Mouse (Mus musculus) A20 (cell line): Measurements from ENCODE around the gene Prr22.

Source experiments
- DNase-seq: peaks from one replicate; pipeline ENCODE4 v3.0.0-alpha.2; 2011; ENCODE audit warnings: low read depth, low spot score

Gene Prr22

GRCm38 (mm10) chr17:56769950-56770349 is at the start of gene Prr22:
Gene Prr22 (plus strand): TSS chr17:56770250.
- no peak for DNase-seq

- no peak for DNase-seq
Measured at GRCm38 (mm10) chr17:56722441-56722840, 47.6 kb upstream of the Prr22 start.

GRCm38 (mm10) chr17:56723419-56724161 is 46.5 kb upstream of the Prr22 start:
- DNase-seq, result no peak

- DNase-seq, result peak; percentile 56
Measured at GRCm38 (mm10) chr17:56727029-56727649, 42.9 kb upstream of the Prr22 start.

- DNase-seq, result peak; percentile 74
Measured at GRCm38 (mm10) chr17:56727659-56728058, 42.4 kb upstream of the Prr22 start.

GRCm38 (mm10) chr17:56728117-56728516 is 41.9 kb upstream of the Prr22 start:
- no peak for DNase-seq

- DNase-seq, result no peak
Measured at GRCm38 (mm10) chr17:56729151-56729550, 40.9 kb upstream of the Prr22 start.

GRCm38 (mm10) chr17:56729656-56730055 is 40.4 kb upstream of the Prr22 start:
- DNase-seq, result no peak

- peak; percentile 61 for DNase-seq
Measured at GRCm38 (mm10) chr17:56736534-56736933, 33.5 kb upstream of the Prr22 start.

GRCm38 (mm10) chr17:56738221-56738620 is 31.8 kb upstream of the Prr22 start:
- no peak for DNase-seq

GRCm38 (mm10) chr17:56740118-56740787 is 29.8 kb upstream of the Prr22 start:
- no peak for DNase-seq

GRCm38 (mm10) chr17:56740788-56741160 is 29.3 kb upstream of the Prr22 start:
- DNase-seq, result peak; percentile 83

GRCm38 (mm10) chr17:56744173-56744572 is 25.9 kb upstream of the Prr22 start:
- no peak for DNase-seq

GRCm38 (mm10) chr17:56751404-56752072 is 18.5 kb upstream of the Prr22 start:
- no peak for DNase-seq

GRCm38 (mm10) chr17:56753452-56753851 is 16.6 kb upstream of the Prr22 start:
- no peak for DNase-seq

- DNase-seq, result no peak
Measured at GRCm38 (mm10) chr17:56754271-56755185, 15.5 kb upstream of the Prr22 start.

GRCm38 (mm10) chr17:56756703-56757399 is 13.2 kb upstream of the Prr22 start:
- DNase-seq, result peak; percentile 47

- peak; percentile 73 for DNase-seq
Measured at GRCm38 (mm10) chr17:56757416-56758123, 12.5 kb upstream of the Prr22 start, which contains the start of gene Nrtn. Gene Nrtn (minus strand): TSS chr17:56757530.

- DNase-seq, result peak; percentile 90
Measured at GRCm38 (mm10) chr17:56758132-56758531, 11.9 kb upstream of the Prr22 start.

GRCm38 (mm10) chr17:56759261-56759660 is 10.8 kb upstream of the Prr22 start:
- DNase-seq, result no peak
